Mouse (Mus musculus) liver, embryonic 18 days (tissue): ENCODE data around the gene Tec. TPM values are rescaled to one million over a fixed set of nuclear protein-coding genes. Genes with fewer than 3 reads are reported as not detected.

Source experiments
- polyA plus RNA-seq: library from polyadenylated mRNA; depleted of rRNA; stranded (reverse); fragments of >200 nt; gene quantifications from 2 replicates; pipeline ENCODE4 v1.2.3, GENCODE M21; 2012; rRNA removed

The Tec gene
- 5.4 and 6.1 TPM in 2 replicates for polyA plus RNA-seq

DNA sequence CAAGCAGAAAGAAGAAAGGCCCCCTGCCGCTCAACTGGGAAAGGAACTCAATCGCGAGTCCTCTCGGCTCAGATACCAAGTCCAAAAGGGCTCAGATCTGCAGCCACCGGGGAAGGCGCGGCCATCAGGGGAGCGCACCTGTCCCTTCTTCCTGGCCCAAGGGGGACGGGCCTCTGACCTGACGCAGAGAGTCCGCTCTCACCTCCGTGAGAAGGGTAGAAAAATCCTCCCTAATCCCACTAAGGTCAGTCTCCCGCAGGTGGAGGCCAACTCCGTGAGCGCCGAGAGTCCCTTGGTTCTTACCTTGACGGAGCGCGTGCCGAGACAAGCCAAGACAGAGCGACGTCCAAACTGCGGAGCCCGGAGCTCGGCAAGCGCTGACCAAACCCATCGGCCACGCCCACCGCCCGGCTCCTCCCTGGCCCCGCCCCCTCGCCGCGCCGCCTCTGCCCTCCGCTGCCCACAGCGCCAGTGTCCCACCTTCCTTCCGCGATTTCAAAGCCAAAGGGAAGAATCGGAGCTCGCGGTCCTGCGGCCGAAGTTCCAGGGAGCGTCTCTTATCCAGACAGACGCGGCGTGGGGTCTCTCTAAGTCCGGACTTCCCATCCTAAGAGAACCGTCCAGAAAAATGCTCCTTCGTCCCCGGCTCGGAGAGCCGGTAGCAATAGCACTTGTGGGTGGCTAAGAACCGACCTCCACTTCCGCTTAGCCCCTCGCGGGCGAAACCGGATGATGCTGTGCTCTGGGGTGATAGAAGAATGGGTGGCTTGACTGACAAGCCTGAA, at the start of gene Tec:
TSS of gene Tec (minus strand) at position 393 of the 785 bp plus-strand sequence.

DNA sequence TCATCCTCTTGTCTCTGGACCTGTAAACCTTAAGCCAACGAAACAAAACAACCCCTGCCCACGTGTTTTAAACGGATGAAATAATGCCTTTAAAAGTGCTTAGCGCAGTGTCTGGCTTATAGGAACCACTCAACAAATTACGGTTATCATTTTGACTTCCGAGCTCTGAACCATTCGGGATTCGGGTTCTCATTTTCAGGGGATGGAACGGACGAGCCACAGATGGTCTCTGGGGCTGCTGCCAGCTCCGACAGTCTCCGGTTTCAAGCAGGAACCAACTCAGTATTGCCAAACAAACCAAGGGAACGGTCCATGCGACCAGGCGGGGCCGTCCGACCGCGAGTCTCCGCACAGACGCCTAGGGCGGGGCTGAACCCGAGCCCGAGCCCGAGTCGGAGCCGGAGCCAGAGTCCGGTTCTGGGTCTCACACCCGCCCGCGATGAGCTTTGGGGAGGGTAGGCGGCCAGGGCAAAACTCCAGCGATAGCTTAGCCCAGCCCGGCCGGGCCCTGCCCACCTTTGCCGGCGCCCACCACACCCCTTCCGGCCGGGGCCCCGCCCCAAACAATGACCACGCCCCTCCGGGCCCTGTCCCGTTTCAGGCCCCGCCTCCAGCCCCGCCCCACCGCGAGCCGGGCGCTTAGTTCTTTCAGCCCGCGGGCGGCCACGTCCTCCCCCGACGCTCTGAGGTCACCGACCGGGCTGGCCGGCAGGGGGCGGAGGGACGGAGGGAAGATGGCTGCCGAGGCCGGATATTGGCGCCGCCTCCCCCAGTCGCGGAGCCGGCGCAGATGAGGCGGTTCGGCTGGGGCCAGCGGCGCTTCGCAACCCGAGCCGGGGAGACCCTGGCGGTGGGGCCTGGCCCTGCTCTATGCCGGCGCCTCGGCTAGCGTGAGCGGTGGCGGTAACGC, 45.6 kb upstream of the Tec start, which contains the start of gene Slain2:
TSS of gene Slain2 (plus strand) at position 657 of the 910 bp plus-strand sequence.

DNA sequence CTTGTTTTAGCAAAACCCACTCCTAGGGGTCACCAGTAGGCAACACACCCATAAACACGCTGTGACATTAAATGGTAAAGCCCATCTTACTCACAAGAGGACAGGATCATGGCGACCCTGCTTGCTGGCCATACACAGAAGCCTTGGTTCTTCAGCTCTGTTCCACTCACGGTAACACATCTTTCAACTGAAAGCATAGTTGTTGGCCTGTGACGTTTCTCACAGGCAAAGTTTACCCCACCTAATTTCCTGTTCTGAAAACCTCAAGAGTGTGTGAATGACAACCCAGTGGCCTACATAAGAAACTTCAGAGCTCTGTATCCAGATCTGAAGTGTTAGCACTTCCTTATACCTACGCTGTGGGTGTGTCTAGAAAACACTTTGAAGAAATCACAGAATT, 115.7 kb downstream of the Tec start, which contains the start of gene Txk:
TSS of gene Txk (minus strand) at position 193 of the 400 bp plus-strand sequence.

Other genes with a start within 250 kb of the Tec start
- 0.01 TPM in 2 replicates for gene Cnga1, start 224.2 kb downstream of the Tec start, polyA plus RNA-seq
- gene Nipal1, start 220.7 kb downstream of the Tec start, polyA plus RNA-seq = 14.1 and 17.0 TPM in 2 replicates
- 0.07 and 0.11 TPM in 2 replicates for gene Txk, start 115.7 kb downstream of the Tec start, polyA plus RNA-seq
- gene Slain2, start 45.8 kb upstream of the Tec start, polyA plus RNA-seq = 6.5 and 6.6 TPM in 2 replicates
- not detected in 2 replicates for gene Gm10135, start 106.2 kb upstream of the Tec start, polyA plus RNA-seq
- 0.02 TPM in 2 replicates for gene Slc10a4, start 138.4 kb upstream of the Tec start, polyA plus RNA-seq